In genomic region chr4:56721469-56721868, GRCm38 (mm10) we compare ENCODE assay signal across 10 mouse cellular contexts. TPM values are rescaled to one million over a fixed set of nuclear protein-coding genes. Genes with fewer than 3 reads are reported as not detected.
DNase-seq lines count a peak whose midpoint lies in the region; ATAC-seq and TF ChIP-seq lines count a peak whose summit lies in the region.
"Had no signal": no experiment of that assay in that cellular context is flagged by ENCODE, and none has a peak within 500 bp of the region (broad histone marks: within the 10 kb centered on the region; RNA-seq: fewer than 3 reads in every experiment).

No protein-coding gene starts in this region.

- no peaks in the 10 kb centered on the region for H3K27me3 ChIP-seq in forebrain, postnatal 0 days (ENCODE audit: insufficient read depth, low read length)
- H3K27me3 ChIP-seq in forebrain, embryonic 12.5 days: no peaks in the 10 kb centered on the region
- H3K27me3 ChIP-seq in liver, embryonic 14.5 days (ENCODE audit: control insufficient read depth, insufficient read depth, low read length): no peaks in the 10 kb centered on the region
- H3K27me3 ChIP-seq in liver, embryonic 12.5 days (replicated peaks): no peaks in the 10 kb centered on the region
- H3K27me3 ChIP-seq: midbrain, embryonic 12.5 days had no signal

- WGBS in forebrain, postnatal 0 days: 31% methylated on average over 3 of the region's 3 CpGs
- WGBS in forebrain, embryonic 12.5 days: 29% methylated on average over 3 of the region's 3 CpGs
- WGBS in liver, embryonic 14.5 days (ENCODE audit: insufficient replicate concordance): 13% methylated on average over 3 of the region's 3 CpGs
- 14% methylated on average over 3 of the region's 3 CpGs for WGBS in liver, embryonic 12.5 days (ENCODE audit: insufficient replicate concordance)

- H3K9ac ChIP-seq in forebrain, postnatal 0 days: no peak overlapping the region
- no peak overlapping the region for H3K9ac ChIP-seq in forebrain, embryonic 12.5 days
- no peak overlapping the region for H3K9ac ChIP-seq in liver, embryonic 14.5 days (replicated peaks)
- H3K9ac ChIP-seq in liver, embryonic 12.5 days: no peak overlapping the region
- H3K9ac ChIP-seq: midbrain, embryonic 12.5 days had no signal

- H3K4me1 ChIP-seq in forebrain, postnatal 0 days (ENCODE audit: insufficient read depth): no peaks in the 10 kb centered on the region
- no peaks in the 10 kb centered on the region for H3K4me1 ChIP-seq in forebrain, embryonic 12.5 days
- H3K4me1 ChIP-seq in liver, embryonic 14.5 days (replicated peaks; ENCODE audit: control insufficient read depth in 2 of 2, insufficient read depth in 2 of 2, low read length in 1 of 2): no peaks in the 10 kb centered on the region
- H3K4me1 ChIP-seq in liver, embryonic 12.5 days: no peaks in the 10 kb centered on the region
- H3K4me1 ChIP-seq: midbrain, embryonic 12.5 days had no signal

- no peak overlapping the region for H3K4me2 ChIP-seq in forebrain, postnatal 0 days (ENCODE audit: low read depth)
- H3K4me2 ChIP-seq in forebrain, embryonic 12.5 days: no peak overlapping the region
- no peak overlapping the region for H3K4me2 ChIP-seq in liver, embryonic 14.5 days (ENCODE audit: low read depth)
- H3K4me2 ChIP-seq in liver, embryonic 12.5 days: no peak overlapping the region
- H3K4me2 ChIP-seq: midbrain, embryonic 12.5 days had no signal

- no peaks in the 10 kb centered on the region for H3K9me3 ChIP-seq in forebrain, postnatal 0 days (ENCODE audit: low read length)
- no peaks in the 10 kb centered on the region for H3K9me3 ChIP-seq in forebrain, embryonic 12.5 days
- no peaks in the 10 kb centered on the region for H3K9me3 ChIP-seq in liver, embryonic 14.5 days (ENCODE audit: control insufficient read depth, low read length)
- no peaks in the 10 kb centered on the region for H3K9me3 ChIP-seq in liver, embryonic 12.5 days (replicated peaks)
- H3K9me3 ChIP-seq: midbrain, embryonic 12.5 days had no signal

- no peak overlapping the region for H3K27ac ChIP-seq in forebrain, postnatal 0 days (ENCODE audit: low read depth, low read length)
- no peak overlapping the region for H3K27ac ChIP-seq in forebrain, embryonic 12.5 days
- no peak overlapping the region for H3K27ac ChIP-seq in liver, embryonic 14.5 days
- no peak overlapping the region for H3K27ac ChIP-seq in liver, embryonic 12.5 days
- H3K27ac ChIP-seq: midbrain, embryonic 12.5 days had no signal

- no peak overlapping the region for H3K4me3 ChIP-seq in forebrain, postnatal 0 days (ENCODE audit: low read depth, low read length)
- H3K4me3 ChIP-seq in forebrain, embryonic 12.5 days (replicated peaks): no peak overlapping the region
- no peak overlapping the region for H3K4me3 ChIP-seq in liver, embryonic 14.5 days (ENCODE audit: insufficient read depth in 1 of 2, low read depth in 2 of 2, low read length in 2 of 2)
- H3K4me3 ChIP-seq in liver, embryonic 12.5 days: no peak overlapping the region
- H3K4me3 ChIP-seq: midbrain, embryonic 12.5 days had no signal

- intact Hi-C loops in gastrocnemius, postnatal 14 days (cut with DNase I; ENCODE audit: low total_unique reads): no loop called here

- peak; percentile 68 for TF ChIP-seq CTCF in forebrain, postnatal 0 days (IDR thresholded peaks at IDR 0.05; ENCODE audit: low read depth)
- TF ChIP-seq CTCF in liver, embryonic 14.5 days (IDR thresholded peaks at IDR 0.05; ENCODE audit: low read depth): peak; percentile 67

- peak; percentile 38 for DNase-seq in forebrain, postnatal 0 days
- DNase-seq in liver, embryonic 14.5 days (ENCODE audit: low read depth in 3 of 3, low spot score in 3 of 3): no peak
- peak; percentile 64 for DNase-seq in NIH3T3 (ENCODE audit: low read depth)
- peak; percentile 32 for DNase-seq in gastrocnemius, postnatal 14 days
- DNase-seq in thymus, postnatal 25 days: peak; percentile 6
- DNase-seq in left cerebral cortex, adult 9 months (ENCODE audit: low spot score in 2 of 2): no peak

- ATAC-seq in forebrain, postnatal 0 days: no peak
- ATAC-seq in forebrain, embryonic 12.5 days (ENCODE audit: low FRiP score): no peak
- ATAC-seq in liver, embryonic 14.5 days (ENCODE audit: insufficient read depth): no peak
- no peak for ATAC-seq in liver, embryonic 12.5 days

- no peaks in the 10 kb centered on the region for H3K36me3 ChIP-seq in forebrain, postnatal 0 days (ENCODE audit: insufficient read depth)
- H3K36me3 ChIP-seq in forebrain, embryonic 12.5 days (replicated peaks): no peaks in the 10 kb centered on the region
- no peaks in the 10 kb centered on the region for H3K36me3 ChIP-seq in liver, embryonic 14.5 days (replicated peaks; ENCODE audit: control insufficient read depth, insufficient read depth, low read depth)
- no peaks in the 10 kb centered on the region for H3K36me3 ChIP-seq in liver, embryonic 12.5 days
- H3K36me3 ChIP-seq: midbrain, embryonic 12.5 days had no signal

- TF ChIP-seq EP300 in liver, embryonic 14.5 days (IDR thresholded peaks at IDR 0.05; ENCODE audit: low read depth): no peak

RNA-seq across cellular contexts. Expression of gene Gm26657, which starts 18.4 kb away (rescaled TPM):
- total RNA-seq in forebrain, postnatal 0 days (2014; rRNA removed): not detected in 2 replicates
- polyA plus RNA-seq in forebrain, postnatal 0 days (2015; fragmentation: Nextera tagmentation; extraction: Ambion mirVana): not detected in 2 replicates
- not detected in 2 replicates for polyA plus RNA-seq in forebrain, embryonic 12.5 days (2016; fragmentation: Nextera tagmentation; extraction: Ambion mirVana)
- polyA plus RNA-seq in liver, embryonic 14.5 days (2012; rRNA removed): not detected in 2 replicates
- not detected in 2 replicates for polyA plus RNA-seq in liver, embryonic 14.5 days (2014; fragmentation: Nextera tagmentation; extraction: Ambion mirVana)
- not detected in 2 replicates for polyA plus RNA-seq in liver, embryonic 12.5 days (2016; fragmentation: Nextera tagmentation; extraction: Ambion mirVana)
- total RNA-seq in gastrocnemius, postnatal 14 days (2021): not detected
- total RNA-seq: heart, postnatal 14 days had no signal
- polyA plus RNA-seq: midbrain, embryonic 12.5 days had no signal

RNA-seq across cellular contexts. Expression of gene Actl7b, which starts 19.8 kb away (rescaled TPM):
- total RNA-seq in forebrain, postnatal 0 days (2014; rRNA removed): 0.23 and 0.67 TPM in 2 replicates
- not detected in 2 replicates for polyA plus RNA-seq in forebrain, postnatal 0 days (2015; fragmentation: Nextera tagmentation; extraction: Ambion mirVana)
- not detected in 2 replicates for polyA plus RNA-seq in forebrain, embryonic 12.5 days (2016; fragmentation: Nextera tagmentation; extraction: Ambion mirVana)
- polyA plus RNA-seq in liver, embryonic 14.5 days (2012; rRNA removed): not detected in 2 replicates
- not detected in 2 replicates for polyA plus RNA-seq in liver, embryonic 14.5 days (2014; fragmentation: Nextera tagmentation; extraction: Ambion mirVana)
- polyA plus RNA-seq in liver, embryonic 12.5 days (2016; fragmentation: Nextera tagmentation; extraction: Ambion mirVana): not detected in 2 replicates
- not detected for total RNA-seq in gastrocnemius, postnatal 14 days (2021)
- polyA plus RNA-seq: midbrain, embryonic 12.5 days had no signal

RNA-seq across cellular contexts. Expression of gene Actl7a, which starts 21.7 kb away (rescaled TPM):
- not detected in 2 replicates for total RNA-seq in forebrain, postnatal 0 days (2014; rRNA removed)
- not detected in 2 replicates for polyA plus RNA-seq in forebrain, postnatal 0 days (2015; fragmentation: Nextera tagmentation; extraction: Ambion mirVana)
- polyA plus RNA-seq in forebrain, embryonic 12.5 days (2016; fragmentation: Nextera tagmentation; extraction: Ambion mirVana): not detected in 2 replicates
- polyA plus RNA-seq in liver, embryonic 14.5 days (2012; rRNA removed): not detected in 2 replicates
- polyA plus RNA-seq in liver, embryonic 14.5 days (2014; fragmentation: Nextera tagmentation; extraction: Ambion mirVana): not detected in 2 replicates
- not detected in 2 replicates for polyA plus RNA-seq in liver, embryonic 12.5 days (2016; fragmentation: Nextera tagmentation; extraction: Ambion mirVana)
- total RNA-seq in gastrocnemius, postnatal 14 days (2021): not detected
- total RNA-seq: heart, postnatal 14 days had no signal
- polyA plus RNA-seq: midbrain, embryonic 12.5 days had no signal

Comparison
In these comparisons a context has a peak if more than half of its experiments do, and no peak if none do; other contexts are left out.
1. DNase-seq: peak in forebrain, postnatal 0 days (single experiment), NIH3T3 (single experiment), gastrocnemius, postnatal 14 days (single experiment) and thymus, postnatal 25 days (single experiment); none in liver, embryonic 14.5 days (0 of 3) and left cerebral cortex, adult 9 months (0 of 2).